Mouse (Mus musculus): ENCODE measurements around the gene Ruvbl1. TPM values are rescaled to one million over a fixed set of nuclear protein-coding genes. Genes with fewer than 3 reads are reported as not detected.

Ruvbl1 gene
- total RNA-seq, 2 experiments from 2014 or later = 35.9 to 36.6 TPM

DNA sequence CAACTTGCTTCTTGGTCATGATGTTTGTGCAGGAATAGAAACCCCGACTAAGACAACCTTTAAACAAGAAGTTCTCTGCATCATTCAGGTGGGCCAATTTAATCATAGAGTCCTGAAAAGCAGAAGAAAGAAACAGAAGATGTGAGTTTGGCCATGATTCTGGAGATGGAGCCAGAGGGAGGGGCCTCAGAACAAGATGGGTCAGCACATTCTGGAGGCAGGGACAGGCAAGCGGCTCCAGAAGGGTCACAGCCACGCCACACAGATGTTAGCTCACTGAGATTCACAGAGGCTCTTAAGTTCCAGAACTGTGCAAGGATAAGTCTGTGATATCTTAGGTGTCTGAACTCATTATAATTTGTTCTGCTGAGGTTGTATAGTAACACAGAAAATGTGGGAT lies 79.0 kb downstream of the Ruvbl1 start:
- no peak for DNase-seq (ENCODE audit: low spot score in 2 of 2)

DNA sequence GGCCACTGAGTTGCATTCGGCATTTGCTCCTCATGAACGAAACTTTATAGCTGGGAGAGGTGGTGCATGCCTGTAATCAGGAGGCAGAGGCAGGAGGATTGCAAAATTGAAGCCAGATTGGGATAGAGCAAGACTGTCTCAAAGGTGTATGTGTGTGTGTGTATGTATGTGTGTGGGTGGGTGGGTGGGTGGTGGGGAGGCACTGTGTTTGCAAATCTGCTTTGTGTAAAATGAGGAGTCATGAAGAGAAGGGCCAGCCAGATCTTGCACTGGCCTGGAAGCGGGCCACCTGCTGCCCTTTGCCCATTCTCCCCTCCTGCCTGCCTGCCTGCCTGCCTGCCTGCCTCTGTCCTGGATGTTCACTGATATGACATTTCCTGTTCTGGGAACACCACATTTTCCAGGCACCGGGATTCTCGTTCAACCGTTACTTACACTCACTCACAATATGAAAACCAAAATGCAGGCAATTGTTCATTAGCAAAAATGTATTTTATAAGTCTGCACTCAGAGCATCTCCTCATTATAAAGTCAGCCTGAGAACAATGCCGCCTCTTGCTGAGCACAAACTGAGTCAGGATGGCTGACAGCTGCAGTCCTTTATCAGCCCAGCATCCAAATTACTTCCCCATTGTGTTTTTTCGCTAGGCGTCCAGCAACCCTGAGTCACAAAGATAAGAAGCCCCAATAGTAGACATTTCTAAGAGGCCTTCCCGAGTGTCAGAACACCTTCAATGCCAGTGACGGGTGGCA lies 79.6 kb downstream of the Ruvbl1 start:
- no peak for DNase-seq (ENCODE audit: low spot score in 2 of 2)

DNA sequence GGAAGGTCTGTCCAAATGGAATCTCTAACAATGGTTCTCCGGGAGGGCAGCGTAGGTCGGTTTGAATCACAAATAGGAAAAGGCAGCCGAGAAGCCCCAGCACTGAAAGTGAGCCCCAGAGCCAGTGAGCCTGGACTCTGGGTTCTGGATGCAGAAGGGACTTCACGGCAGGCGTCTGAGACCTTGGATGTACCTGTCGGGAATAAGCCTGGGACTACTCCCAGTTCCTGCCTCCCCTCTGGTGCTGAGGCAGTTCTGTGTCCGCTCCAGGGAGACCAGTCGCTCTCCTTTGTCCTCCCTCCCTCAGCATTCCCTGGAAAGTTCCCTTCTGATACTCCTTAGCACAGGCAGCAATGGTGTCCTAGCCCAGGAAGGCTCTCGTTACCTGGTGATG lies 80.2 kb downstream of the Ruvbl1 start:
- no peak for DNase-seq (ENCODE audit: low spot score in 2 of 2)

Other genes starting within 250 kb of the Ruvbl1 start
- gene Dnajb8, start 243.1 kb upstream of the Ruvbl1 start, total RNA-seq (2021) = not detected
- 10 to 100 TPM; 21.4 to 23.5 TPM for gene Eefsec, start 18.9 kb upstream of the Ruvbl1 start, total RNA-seq (2021)
- 100 to 1,000 TPM; 122 to 130 TPM for gene Sec61a1, start 53.5 kb downstream of the Ruvbl1 start, total RNA-seq (2021)
- 1 to 10 TPM in 1 of 2 experiments, under 1 TPM in 1; 0.21 to 1.2 TPM for gene Kbtbd12, start 172.5 kb downstream of the Ruvbl1 start, total RNA-seq (2021)

Data from layer of hippocampus, postnatal 14 days (tissue).